Mouse (Mus musculus) spleen, adult 12 weeks (tissue): Measurements from ENCODE around the gene Pipox.

Experiments
- DNase-seq: peaks from one replicate; pipeline ENCODE4 v3.0.0; 2022; ENCODE audit warnings: low spot score

Pipox gene

GRCm38 (mm10) chr11:77908468-77908867 is 14.6 kb upstream of the Pipox start:
- DNase-seq = no peak

GRCm38 (mm10) chr11:77906747-77907174 is 12.9 kb upstream of the Pipox start:
- no peak for DNase-seq

- DNase-seq = no peak
Measured at GRCm38 (mm10) chr11:77906097-77906687, 12.3 kb upstream of the Pipox start.

GRCm38 (mm10) chr11:77904707-77905106 is 10.8 kb upstream of the Pipox start:
- DNase-seq = no peak

GRCm38 (mm10) chr11:77903761-77904160 is 9.9 kb upstream of the Pipox start:
- DNase-seq = no peak

GRCm38 (mm10) chr11:77901775-77902355 is 8.0 kb upstream of the Pipox start:
- DNase-seq = no peak

- DNase-seq = no peak
Measured at GRCm38 (mm10) chr11:77901366-77901765, 7.5 kb upstream of the Pipox start.

- no peak for DNase-seq
Measured at GRCm38 (mm10) chr11:77900696-77901095, 6.8 kb upstream of the Pipox start.

- DNase-seq = no peak
Measured at GRCm38 (mm10) chr11:77900187-77900586, 6.3 kb upstream of the Pipox start.

GRCm38 (mm10) chr11:77896820-77897805 is 3.2 kb upstream of the Pipox start:
- DNase-seq = no peak

- DNase-seq = no peak
Measured at GRCm38 (mm10) chr11:77896480-77896819, 2.6 kb upstream of the Pipox start.

GRCm38 (mm10) chr11:77896011-77896410 is 2.1 kb upstream of the Pipox start:
- no peak for DNase-seq

GRCm38 (mm10) chr11:77894967-77895366 is 1.1 kb upstream of the Pipox start:
- DNase-seq = no peak

- no peak for DNase-seq
Measured at GRCm38 (mm10) chr11:77893283-77893682, 613 bp downstream of the Pipox start.

- DNase-seq = no peak
Measured at GRCm38 (mm10) chr11:77892883-77893282, 1.0 kb downstream of the Pipox start.

GRCm38 (mm10) chr11:77890648-77891258 is 3.1 kb downstream of the Pipox start:
- DNase-seq = no peak

- no peak for DNase-seq
Measured at GRCm38 (mm10) chr11:77889484-77889883, 4.4 kb downstream of the Pipox start.

- no peak for DNase-seq
Measured at GRCm38 (mm10) chr11:77888846-77889245, 5.0 kb downstream of the Pipox start.

GRCm38 (mm10) chr11:77887373-77887960 is 6.4 kb downstream of the Pipox start:
- peak; percentile 9 for DNase-seq

GRCm38 (mm10) chr11:77885246-77885575 is 8.7 kb downstream of the Pipox start:
- no peak for DNase-seq

- no peak for DNase-seq
Measured at GRCm38 (mm10) chr11:77884524-77885245, 9.2 kb downstream of the Pipox start.

GRCm38 (mm10) chr11:77876760-77877148 is 17.1 kb downstream of the Pipox start:
- DNase-seq = no peak
